Mouse (Mus musculus) erythroblast, embryonic 14.5 days (primary cell): ENCODE measurements around the gene Itprid1.

Experiments used
- GATA1 ChIP-seq: IDR thresholded peaks from 2 replicates; pipeline ENCODE4 v1.6.1; 2012; ENCODE audit warnings: low read length, inconsistent platforms, mixed read lengths
- TAL1 ChIP-seq: IDR thresholded peaks from 3 replicates; pipeline ENCODE4 v1.6.1; 2012; ENCODE audit warnings: low read length, inconsistent platforms, mixed read lengths

- TF ChIP-seq GATA1 (no peak), TAL1 (no peak)
Observed at GRCm38 (mm10) chr6:55791852-55792496, 44.7 kb upstream of the Itprid1 start.
